Mouse (Mus musculus): Measurements from ENCODE around the gene Ssbp2.

Gene Ssbp2

DNA sequence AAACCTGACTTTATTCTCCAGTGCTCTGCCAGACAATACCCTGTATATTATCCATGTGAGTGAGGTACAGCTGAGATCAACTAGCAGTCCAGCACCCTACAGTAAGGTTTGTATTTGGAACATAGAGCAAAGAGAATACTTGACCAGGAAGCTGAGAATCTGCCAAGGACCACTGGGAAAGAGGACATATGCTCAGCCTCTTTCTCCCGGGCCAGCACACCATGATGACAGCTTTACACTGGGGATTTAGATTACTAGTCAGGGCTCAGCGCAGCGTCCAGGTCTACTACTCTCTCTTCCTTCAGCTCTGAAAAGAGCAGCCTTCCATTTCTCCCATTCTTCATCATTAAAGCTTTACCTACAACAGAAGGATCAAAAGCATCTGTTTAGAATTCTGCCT is 76.6 kb downstream of the Ssbp2 start:
- no peak for DNase-seq

DNA sequence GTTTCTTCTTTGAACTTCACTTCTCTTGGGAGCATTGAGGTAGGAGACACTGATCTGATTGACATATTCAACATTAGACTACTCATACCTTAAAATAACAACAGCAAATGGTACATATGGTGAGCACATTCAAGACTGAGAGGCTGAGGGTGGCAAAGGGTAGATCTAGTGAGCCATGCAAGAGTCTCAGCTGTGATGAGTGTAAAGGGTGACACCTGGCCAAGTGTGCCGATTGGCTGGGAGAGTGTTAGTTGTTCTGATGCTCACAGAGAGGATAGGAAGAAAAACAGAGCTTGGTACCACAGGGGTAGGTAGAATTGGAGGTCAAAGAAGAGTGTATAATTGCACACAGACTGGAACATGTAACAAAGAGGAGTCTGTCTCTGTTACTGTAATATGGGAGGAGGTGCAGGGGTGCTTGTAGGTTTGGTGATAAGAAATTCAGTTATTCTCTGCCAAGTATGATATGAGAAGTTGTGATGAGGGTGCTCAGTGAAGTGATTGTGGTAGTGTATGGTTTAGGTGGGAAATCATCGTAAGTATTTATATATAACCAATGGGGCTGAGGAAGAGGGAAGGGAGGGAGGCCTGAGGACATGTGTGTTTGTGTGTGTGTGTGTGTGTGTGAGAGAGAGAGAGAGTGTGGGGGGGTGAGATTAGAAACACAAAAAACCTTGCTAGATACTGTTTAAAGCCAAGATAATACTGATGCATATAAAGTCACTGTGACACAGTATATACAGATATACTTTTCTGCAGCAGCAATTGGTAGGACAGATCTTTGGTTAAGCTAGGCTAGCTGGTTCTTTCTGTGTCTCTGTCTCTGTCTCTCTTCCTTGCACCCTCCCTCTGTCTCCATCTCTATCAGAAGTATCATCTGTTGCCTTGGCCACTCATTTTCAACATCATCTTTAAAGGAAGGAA is 80.3 kb downstream of the Ssbp2 start:
- no peak for DNase-seq

DNA sequence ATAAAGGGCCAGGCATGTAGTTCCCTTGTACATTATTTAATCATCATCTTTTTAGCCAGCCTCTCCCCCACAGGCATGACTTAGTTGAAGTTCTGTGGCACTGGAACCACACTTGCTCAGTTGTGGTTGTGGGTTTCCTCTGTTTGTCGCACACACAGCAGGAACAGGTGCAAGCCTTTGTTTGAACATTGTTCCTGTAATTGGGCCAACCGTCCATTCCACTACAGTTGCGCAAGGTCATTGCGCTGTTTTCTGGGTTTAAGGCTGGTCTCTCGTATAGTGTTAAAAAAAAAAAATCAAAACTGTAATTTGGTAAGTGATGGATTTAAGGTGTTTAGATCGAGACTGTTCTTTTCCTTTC is 81.0 kb downstream of the Ssbp2 start:
- DNase-seq: peak; percentile 65 to 86

DNA sequence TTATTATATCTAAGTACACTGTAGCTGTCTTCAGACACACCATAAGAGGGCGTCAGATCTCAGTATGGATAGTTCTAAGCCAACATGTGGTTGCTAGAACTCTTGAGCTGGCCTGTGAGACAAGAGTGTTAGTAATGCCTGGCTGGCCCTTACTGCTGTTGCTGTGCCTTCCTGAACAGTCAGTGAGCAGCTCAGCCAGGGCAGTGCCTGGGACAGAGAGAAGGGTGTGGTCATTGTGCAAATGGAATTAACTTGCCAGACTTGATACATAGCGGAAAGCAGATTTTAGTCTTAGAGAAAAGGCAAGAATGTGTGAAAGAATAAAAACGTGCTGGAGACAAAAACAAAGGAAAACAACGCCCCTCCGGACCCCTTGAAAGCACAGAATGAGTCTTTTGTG is 83.5 kb downstream of the Ssbp2 start:
- no peak for DNase-seq

DNA sequence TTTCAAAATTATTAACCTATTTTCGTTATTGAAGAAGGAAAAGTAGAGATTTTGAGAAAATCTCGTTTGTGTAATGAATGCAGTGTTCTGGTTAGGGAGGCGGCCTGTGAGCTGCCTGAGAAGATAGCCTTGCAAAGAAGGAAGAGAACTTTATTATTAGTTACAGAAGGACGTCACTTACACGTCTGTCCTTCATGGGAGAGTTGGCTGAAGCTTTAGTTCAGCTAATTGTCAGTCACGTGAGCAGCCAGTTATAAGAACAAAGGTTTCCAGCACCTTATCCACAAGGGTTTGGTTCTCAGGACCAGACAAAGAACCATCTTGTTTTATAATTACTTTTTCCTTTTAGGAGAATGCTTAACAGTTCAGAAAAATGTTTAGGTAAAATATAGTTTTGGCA is 104.0 kb downstream of the Ssbp2 start:
- DNase-seq: no peak

DNA sequence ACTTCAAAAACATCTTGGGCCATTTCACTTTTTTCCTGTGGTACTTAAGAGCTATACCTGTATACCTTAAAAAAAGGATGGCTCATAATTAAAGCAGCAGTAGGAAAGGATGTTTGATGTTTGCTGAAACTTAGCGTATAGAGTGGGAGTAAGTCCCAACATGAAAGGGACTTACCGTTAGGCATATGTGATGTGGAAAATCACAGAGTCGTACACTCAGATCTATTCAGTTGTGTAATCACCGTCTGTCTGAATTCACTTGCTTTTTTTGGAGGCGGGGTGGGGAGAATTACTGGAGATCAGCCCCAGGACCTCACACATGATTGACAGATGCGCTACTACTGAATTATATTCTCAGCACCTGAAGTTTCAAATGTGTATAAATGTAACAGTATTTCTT is 104.7 kb downstream of the Ssbp2 start:
- no peak for DNase-seq

DNA sequence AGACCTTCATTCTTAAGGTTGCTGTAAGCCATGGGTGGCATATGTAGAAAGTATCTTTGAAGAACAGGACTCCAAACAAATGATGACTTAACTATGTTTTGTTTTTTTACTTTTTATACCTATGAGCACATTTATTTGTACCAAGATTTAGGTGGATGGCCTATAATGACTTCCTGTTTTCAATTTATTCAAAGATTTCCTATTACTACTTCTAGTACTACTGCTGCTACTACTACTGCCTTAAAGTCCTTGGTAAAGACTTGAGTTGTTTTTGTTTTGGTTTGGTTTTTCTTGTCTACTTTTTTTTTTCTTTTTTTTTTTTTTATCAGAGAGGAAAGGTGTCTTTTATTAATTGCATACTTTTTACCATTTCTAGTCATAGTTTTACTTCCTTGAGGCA is 121.4 kb downstream of the Ssbp2 start:
- no peak for DNase-seq

DNA sequence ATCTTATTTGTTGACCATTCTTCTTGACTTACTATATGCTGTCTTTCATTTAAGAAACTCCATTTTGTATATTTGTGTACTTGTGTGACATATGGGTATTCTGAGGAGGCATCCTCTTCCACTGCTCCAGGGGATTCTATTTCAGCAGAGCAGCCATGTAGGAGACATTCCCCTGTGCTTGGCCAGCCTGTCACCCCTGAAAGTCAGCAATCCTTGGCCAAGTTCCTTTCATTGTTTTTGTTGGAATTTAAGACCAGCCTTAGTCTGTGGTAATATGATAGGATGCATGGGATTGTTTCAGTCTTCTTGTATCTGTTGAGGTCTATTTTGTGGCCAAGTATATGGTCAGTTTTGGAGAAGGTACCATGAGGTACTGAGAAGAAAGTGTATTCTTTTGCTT is 122.1 kb downstream of the Ssbp2 start:
- DNase-seq: no peak

DNA sequence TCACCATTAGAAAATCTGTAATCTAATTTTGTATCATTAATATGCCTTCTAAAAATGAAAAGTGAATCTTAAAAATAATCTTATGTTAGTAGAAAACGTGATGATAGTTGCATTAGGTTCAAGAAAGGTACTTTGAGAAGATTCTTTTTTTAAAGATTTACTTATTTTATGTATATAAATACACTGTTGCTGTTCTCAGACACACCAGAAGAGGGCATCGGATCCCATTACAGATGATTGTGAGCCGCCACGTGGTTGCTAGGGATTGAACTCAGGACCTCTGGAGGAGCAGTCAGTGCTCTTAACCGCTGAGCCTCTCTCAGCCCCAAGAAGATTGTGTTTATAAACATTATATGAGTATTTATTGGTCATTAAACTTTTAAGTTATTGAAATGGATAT is 126.3 kb downstream of the Ssbp2 start:
- DNase-seq: no peak

GRCm38 (mm10) chr13:91588475-91588874 is 128.4 kb downstream of the Ssbp2 start:
- no peak for DNase-seq

GRCm38 (mm10) chr13:91591863-91592262 is 131.8 kb downstream of the Ssbp2 start:
- no peak for DNase-seq

DNA sequence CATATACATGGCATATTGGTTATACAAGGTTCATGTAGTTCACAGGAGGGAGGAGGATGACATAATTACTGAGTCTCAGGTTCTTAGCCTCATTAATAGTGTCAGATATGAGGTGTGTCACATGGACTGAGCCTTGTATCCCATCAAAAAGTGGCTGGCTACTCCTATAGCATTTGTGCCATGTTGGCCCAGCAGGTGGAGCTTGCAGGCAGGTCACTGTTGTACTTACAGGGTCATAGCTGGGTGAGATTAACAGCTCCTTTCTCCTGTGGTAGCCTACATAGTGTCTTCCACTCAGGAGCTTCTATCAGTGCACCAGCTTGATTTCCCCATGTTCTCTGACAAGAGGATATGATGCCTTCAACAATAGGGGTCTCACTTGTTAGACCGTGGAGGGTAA is 135.2 kb downstream of the Ssbp2 start:
- no peak for DNase-seq

- no peak for DNase-seq
Observed at GRCm38 (mm10) chr13:91599594-91599993, 139.5 kb downstream of the Ssbp2 start.

GRCm38 (mm10) chr13:91605043-91605840 is 145.2 kb downstream of the Ssbp2 start:
- no peak for DNase-seq

- DNase-seq: no peak
Observed at GRCm38 (mm10) chr13:91610601-91611000, 150.5 kb downstream of the Ssbp2 start.

DNA sequence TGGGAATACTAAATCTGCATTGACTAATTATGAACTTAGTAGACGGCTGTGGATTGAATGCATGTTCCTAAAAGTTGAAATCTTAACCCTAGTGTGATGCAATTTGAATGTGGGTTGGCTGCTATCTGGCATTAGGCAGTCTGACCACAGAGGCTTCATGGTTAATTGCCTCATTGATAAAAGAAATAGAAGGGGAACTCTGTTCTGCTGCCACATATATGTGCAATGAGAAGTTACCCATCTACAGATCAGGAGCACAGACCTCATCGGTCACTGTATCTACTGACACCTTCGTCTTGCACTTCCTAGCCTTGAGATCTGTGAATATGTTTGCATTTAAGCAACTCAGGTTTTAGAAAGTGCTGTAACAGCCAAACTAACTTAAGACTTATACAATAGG is 151.8 kb downstream of the Ssbp2 start:
- DNase-seq: no peak

DNA sequence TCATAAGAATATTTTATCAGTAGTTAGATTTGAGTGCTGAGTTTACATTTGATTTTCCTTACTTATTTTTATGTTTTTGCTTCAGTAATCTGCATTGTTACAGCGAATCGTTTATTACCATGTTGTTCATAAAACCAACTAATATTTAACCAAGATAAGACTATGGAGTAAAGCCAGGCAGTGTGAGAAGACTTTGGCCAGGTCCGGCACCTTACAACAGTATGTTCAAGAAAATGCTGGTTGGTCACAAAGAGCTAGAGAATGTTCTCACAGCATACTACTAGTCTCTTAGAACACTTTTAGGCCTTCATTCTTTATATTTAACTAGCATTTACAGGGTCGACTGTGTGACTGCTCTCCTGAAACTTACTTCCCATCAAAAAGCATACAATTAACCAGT is 152.5 kb downstream of the Ssbp2 start:
- no peak for DNase-seq

DNA sequence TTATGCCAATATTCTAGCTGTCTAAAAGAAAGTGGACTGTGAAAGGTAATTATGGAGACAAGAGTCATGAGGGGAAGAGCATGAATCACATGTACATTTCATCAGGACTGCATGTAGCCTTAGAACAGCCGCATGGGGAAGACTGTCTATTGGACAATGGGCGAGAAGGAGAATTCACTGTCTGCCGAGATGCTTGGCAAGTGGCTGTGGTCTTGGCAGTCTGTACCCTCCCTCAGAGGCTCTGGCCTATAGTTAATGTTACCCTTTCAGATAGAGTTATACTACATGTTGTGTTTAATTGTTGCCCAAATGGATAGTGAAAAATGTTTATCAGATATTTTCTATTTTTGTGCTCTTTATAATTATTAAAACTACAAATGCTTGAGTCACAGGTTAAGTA is 156.0 kb downstream of the Ssbp2 start:
- no peak for DNase-seq

DNA sequence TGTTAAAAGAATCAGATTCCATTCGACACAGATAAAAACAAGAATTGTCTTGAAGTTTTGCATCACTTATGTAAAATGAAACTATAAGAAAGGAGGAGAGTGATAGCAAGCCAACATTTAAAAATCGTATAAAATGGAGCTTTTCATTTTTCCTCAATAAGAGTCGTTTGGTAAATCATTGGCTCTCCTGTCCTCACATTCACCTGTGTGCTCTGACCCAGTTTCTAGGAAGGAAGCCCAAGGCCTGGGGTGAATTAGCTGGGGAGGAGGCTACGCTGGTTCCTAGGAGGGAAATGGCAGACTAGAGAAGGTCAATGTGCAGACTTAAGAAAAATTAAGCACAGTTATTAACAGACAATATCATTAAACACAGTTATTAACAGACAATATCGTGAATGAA is 156.8 kb downstream of the Ssbp2 start:
- no peak for DNase-seq

DNA sequence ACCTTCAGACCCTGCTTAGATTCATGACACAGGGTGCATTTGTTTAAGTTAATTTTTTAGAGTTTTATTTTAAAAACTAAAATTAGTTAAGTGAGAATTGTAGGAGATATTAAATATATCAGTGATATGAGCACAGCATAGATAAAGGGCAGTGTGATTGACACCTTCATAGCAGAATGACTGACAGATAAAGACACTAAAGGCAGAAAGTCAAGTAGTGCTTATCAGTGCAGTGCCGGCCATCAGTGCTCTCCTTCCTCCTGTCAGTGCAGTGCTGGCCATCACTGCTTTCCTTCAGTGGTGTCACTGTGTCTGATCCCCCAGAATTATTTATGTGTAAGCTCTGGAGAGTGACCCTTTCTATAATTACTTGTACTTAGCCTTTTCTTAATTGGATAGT is 159.3 kb downstream of the Ssbp2 start:
- DNase-seq: no peak

GRCm38 (mm10) chr13:91620541-91620940 is 160.5 kb downstream of the Ssbp2 start:
- no peak for DNase-seq

DNA sequence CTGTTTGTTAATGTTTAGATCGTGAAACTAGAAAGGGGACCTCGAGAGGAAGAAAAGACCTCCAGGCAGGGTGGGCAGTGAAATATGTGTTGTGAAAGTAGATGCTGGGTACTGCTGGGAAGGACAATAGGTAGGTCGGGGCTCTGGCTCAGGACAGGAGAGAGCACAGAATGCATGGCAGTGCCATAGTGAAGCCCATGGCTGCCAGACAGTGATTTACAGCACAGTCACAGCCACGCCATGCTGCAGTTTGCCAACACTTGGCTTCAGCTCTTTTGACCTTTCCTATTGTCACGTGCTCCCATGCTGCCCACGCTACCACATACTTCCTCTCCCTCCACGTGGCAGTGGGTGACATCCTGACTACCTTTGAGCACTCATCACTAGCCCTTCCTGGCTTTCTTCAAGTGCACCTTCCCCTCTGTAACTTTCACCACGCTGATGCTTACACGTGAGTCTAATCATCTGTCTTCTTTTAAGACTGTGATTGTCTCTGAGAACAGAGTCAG is 171.3 kb downstream of the Ssbp2 start:
- no peak for DNase-seq

DNA sequence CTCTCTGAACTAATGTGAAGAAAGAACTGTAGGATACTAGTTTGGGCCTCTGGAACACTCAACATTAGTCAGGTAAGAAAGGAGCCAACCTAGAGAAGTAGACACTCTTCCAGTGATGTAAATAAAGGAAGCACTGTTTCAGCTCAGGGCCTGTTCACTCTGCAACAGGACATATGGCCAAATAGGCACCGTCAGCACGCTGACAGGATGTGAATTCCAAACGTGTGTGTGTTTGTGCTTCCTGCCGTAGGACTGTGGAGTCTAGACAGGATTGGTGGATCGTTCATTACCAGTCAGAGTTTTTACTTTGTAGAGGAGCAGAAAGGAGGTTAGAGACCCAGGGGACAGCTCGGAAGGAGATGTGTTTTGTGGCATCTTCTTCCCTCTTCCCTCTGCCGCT is 174.0 kb downstream of the Ssbp2 start:
- no peak for DNase-seq

GRCm38 (mm10) chr13:91635957-91636356 is 175.9 kb downstream of the Ssbp2 start:
- no peak for DNase-seq

All from thymus, adult 18-20 months (tissue).